Mouse (Mus musculus): ENCODE measurements around the gene Padi2.

The Padi2 gene

GRCm38 (mm10) chr4:140986024-140986710 is 80.0 kb downstream of the Padi2 start:
- DNase-seq (ENCODE audit: low read depth, low spot score) = no peak

DNA sequence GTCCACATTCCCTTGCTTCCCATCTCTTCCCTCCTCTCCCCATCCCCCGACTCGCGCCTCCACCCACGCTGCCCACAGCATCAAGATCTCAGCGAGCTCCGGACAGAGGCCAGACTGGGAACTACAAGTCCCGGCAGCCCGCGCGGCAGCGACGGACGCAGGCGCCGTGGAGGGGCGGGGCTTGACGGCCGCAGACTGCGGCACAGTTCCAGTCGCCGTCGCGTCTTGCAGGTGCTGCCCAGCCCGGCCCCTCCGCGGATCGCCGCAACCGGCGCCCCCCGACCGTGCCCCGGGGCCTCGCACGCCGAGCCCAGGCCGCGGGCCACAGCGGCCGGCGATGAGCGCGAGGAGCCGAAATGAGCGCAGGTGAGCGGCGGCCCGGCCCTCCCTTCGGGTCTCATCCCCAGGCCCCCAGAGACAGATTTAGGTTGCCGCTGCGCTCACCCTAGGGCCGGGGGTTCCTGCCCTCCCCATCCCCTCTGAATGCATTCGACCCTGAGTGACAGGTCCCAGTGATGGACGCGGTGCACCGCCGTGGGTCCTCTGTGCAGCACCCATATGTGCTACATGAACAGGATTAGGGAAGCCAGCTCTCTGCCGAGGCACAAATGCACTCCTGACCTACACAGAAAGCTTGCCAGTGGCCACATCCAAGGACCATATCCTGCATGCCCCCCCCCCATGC is 80.7 kb downstream of the Padi2 start, which contains the start of gene Atp13a2:
Gene Atp13a2 (plus strand): TSS at position 163 of the 685 bp plus-strand sequence.
- DNase-seq (ENCODE audit: low read depth, low spot score) = peak; percentile 78

- no peak for DNase-seq (ENCODE audit: low read depth, low spot score)
Measured at GRCm38 (mm10) chr4:140987476-140987875, 81.3 kb downstream of the Padi2 start.

DNA sequence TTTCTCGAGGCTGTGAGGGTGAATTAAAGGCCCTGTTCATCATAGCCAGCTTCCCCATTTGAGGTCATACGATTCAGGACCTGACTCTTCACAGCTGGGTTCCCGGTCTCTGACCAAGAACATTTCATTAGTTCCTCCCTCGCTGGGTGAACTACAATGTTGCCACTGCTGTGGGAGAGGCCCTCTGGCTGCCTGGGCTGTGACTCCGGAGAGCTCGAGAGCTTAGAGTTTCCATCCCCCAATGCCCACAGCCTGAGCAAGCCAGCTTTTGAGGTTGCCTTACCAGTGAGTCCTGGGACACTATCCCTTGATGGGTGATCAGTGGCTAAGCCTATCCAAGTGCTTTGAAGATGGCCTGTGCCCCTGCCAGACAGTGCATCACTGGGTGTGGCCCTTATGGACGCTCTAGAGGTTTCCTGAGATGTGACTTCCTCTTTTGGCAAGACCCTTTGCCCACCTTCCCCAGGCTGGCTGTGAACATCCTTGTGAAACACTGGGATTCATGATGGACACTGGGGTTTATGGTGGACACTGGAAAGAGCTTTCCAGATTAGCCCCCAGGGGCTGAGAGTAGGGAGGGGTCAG is 82.7 kb downstream of the Padi2 start:
- no peak for DNase-seq (ENCODE audit: low read depth, low spot score)

GRCm38 (mm10) chr4:140989447-140989846 is 83.3 kb downstream of the Padi2 start:
- no peak for DNase-seq (ENCODE audit: low read depth, low spot score)

GRCm38 (mm10) chr4:140992215-140992614 is 86.1 kb downstream of the Padi2 start:
- no peak for DNase-seq (ENCODE audit: low read depth, low spot score)

DNA sequence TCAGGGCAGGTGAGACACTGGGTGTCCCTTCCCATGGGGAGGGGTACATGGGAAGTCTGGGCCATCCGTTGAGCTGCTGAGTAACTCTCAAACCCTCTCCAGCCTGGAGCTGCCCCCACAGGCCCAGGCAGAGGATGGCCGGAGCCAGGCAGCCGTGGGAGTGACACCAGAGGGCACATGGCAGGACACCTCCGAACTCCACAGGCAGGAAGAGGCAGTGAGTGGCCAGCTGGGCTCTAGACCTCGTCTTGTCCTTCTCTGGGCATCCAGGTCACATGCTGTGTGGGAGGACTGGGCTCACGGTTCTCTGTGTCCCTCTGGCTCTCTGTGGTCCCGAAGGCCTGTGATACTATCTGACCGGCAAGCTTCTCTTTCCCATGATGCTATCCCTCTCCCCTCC is 87.7 kb downstream of the Padi2 start:
- DNase-seq (ENCODE audit: low read depth, low spot score) = no peak

- DNase-seq (ENCODE audit: low read depth, low spot score) = no peak
Measured at GRCm38 (mm10) chr4:140995811-140996210, 89.7 kb downstream of the Padi2 start.

DNA sequence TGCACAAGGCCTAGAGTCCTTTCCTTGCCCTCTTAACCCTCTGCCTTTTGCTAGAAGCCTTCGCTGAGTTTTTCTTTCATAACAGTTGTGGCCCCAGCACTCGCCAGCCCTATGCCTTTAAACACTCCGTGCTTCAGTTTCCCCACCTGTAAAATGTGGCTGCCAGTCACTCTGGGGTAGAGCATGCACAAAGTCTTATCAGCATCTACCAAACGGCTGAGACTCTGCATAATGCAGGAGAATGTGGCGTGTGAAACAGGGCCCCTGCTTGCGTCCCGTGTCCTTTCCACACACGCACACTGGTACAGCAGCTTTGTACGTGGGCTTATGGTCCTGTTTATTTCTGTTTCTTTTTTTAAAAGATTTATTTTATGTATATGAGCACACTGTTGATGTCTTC is 90.7 kb downstream of the Padi2 start:
- no peak for DNase-seq (ENCODE audit: low read depth, low spot score)

All from ES-CJ7 (cell line).